Mouse (Mus musculus) 416B (cell line): ENCODE results near the gene Krr1.

Source experiments
- DNase-seq: peaks from one replicate; pipeline ENCODE4 v3.0.0; 2011; ENCODE audit warnings: low read depth

The Krr1 gene

DNA sequence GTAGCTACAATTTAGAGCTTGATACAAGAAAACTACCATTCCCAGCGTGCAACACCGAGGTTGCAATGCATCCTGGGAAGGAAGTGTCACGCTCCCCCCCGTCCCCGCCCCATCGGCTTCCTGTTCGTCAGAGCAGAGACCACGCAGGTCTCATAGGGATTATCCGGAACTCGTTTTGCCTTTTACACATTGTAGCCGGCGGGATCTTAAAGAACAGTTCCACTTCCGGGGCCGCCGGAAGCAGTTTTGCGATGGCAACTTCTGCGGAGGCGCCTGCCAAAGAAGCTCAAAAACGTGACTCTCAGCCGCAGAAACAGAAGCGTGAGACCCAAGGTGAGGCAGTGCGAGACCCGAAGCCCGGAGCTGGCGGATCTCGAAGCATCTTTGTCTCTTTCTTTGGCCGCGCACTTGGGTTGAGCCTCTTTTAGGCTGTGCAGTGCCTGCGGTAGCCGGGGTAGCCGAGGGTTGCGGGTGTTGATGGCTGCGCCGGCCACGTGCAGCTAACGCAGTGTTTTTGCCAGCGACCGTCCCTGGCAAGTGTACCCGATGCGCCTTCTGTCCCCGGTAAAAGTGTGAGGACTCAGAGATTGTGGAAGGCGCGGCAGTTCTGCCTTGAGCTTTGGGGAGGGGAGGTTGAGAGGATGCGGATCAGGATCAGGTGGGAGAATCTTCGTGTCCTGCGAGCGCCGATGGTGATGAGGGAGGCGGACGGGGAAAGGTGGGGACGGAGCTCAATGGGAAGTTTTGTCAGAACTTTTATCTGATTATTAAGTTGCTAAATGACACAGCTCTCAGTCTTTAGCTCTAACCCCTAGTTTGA is at the start of gene Krr1:
Gene Krr1, plus strand, starts transcription at position 123 of the 820 bp plus-strand sequence.
- DNase-seq, result peak; percentile 98

DNA sequence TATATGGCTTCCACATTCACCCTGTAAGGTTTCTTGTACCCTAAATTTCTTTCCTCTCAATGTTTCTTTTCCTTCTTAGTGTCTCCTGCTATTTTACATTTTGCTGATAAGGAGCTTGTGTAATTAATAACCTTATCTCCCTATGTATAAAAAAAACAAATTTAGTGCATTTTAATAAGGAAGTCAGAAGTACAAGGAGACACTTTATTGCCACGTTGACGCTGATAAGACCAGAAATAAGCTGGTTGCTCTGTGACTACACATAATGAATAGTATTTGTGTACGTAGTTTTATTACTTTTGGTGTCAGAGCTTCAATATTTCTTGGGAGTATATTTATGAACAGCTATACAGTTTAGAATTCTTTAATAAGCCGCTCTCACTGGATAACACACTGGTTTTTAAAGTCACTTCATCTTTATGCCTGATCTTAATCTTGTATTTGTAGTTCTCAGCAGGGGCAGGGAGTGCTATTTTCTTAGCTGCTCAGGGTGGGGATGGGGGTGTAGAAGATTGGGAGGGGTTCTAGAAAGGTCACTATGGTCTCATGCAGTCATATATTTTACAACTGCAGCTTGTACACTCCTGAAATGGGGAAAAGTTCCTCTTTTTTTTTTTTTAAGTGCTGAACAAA is 48.8 kb upstream of the Krr1 start:
- no peak for DNase-seq

DNA sequence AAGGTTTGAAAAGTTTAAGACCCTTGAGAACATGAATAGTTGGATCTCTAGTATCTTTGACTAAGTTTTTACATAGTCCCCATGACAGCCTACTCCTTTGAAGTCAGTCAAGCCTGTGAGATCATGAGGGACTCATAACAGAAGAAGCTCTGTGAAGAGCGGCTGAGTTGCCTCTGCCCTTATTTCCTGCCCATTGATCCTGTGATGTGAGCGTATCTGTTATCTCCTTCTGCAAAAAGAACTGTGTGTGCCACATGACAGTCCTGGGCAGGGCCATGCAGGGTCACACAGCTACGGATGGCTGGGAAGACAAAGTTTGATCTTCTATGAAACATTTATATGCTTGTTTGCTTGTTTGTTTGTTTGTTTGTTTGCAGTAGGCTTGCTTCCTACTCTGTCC is 48.3 kb upstream of the Krr1 start:
- DNase-seq, result no peak

- DNase-seq, result no peak
Observed at GRCm38 (mm10) chr10:111924716-111925488, 47.6 kb upstream of the Krr1 start.

- peak; percentile 79 for DNase-seq
Observed at GRCm38 (mm10) chr10:111925489-111925860, 47.0 kb upstream of the Krr1 start.

- DNase-seq, result no peak
Observed at GRCm38 (mm10) chr10:111932621-111933345, 39.7 kb upstream of the Krr1 start.

- no peak for DNase-seq
Observed at GRCm38 (mm10) chr10:111935207-111935606, 37.3 kb upstream of the Krr1 start.

- no peak for DNase-seq
Observed at GRCm38 (mm10) chr10:111936021-111936420, 36.4 kb upstream of the Krr1 start.

- DNase-seq, result no peak
Observed at GRCm38 (mm10) chr10:111936491-111937145, 35.8 kb upstream of the Krr1 start.

DNA sequence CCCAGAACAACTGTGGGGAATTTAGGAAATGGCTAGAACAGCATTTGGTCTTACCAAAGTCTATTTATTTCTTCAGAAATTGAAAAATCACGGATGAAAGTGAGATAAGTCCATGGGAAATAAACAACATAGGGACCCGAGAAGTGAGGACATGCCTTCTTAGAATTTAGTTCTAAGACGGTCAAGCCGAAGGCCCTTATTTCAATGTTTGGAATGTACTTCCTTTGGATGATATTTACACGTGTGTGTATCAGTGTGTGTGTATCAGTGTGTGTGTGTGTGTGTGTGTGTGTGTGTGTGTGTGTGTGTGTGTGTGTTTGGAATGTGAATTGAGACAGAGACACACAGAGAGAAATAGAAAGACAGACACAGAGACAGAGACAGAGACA is 35.3 kb upstream of the Krr1 start:
- no peak for DNase-seq

GRCm38 (mm10) chr10:111943026-111943425 is 29.4 kb upstream of the Krr1 start:
- DNase-seq, result no peak

- no peak for DNase-seq
Observed at GRCm38 (mm10) chr10:111945563-111945962, 26.9 kb upstream of the Krr1 start.

DNA sequence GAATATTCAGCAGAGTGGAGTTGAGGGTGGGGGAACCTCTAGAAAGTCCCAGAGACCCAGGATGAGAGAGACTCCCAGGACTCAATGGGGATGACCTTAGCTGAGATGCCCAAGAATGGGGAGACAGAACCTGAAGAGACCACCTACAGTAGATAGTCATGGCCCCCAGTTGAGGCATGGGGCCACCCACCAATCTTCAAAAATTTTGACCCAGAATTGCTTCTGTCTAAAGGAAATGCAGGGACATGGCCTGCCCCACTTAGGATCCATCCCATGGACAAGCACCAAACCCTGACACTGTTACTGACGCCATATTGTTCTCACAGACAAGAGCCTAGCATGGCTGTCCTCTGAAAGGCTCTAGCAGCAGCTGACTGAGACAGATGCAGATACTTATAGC is 24.4 kb upstream of the Krr1 start:
- no peak for DNase-seq

- no peak for DNase-seq
Observed at GRCm38 (mm10) chr10:111949008-111949407, 23.5 kb upstream of the Krr1 start.

- no peak for DNase-seq
Observed at GRCm38 (mm10) chr10:111955836-111956235, 16.6 kb upstream of the Krr1 start.

DNA sequence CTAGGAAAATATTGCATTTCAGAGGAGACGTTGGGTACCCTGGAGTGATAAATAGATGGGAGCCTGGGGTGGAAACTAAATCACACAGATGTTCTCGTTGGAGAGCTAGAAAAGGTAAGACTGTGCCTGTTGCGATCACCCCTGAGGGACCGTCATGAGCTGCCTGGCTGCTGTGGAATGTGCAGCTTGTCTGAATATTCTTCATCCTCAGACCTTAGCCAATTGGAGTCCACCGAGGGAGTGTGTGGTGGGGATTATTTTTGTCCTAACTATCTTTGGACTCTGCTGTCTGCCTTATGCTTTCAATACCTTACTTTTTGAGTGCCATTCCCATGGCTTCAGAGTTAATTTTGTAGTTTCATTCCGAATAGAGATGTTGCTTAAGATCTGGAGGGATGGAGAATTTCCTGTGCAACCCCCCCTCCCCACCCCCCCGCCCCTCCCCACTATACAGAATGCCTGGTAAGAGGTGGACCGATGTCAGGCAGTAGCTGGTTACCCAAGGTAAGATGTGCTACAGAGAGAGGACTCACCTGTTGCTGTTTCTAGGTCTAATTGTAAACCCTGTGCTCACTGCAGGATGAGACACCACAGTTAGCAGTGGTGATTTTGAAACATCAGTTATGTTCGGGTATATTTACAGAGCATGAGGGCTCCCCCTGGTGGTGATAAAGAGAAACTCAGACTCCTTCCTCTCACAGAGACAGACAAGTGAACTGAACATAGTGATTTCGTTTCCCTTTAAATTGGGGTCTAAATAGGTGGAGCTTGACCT is 15.0 kb upstream of the Krr1 start:
- peak; percentile 81 for DNase-seq

DNA sequence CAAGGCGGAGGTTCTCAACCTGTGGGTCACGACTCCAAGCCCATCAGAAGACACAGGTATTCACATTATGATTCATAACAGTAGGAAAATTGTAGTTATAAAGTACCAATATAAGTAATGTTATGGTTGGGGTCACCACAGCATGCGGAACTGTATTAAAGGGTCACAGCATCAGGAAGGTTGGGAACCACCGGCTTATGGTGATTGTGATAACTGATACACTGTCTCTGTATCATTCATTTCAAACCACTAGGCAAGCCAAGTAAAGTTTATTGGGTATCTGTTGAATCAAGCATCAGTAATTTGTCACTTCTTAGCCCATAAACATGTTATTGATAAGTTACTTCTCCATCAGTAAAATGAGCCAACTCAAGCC is 14.4 kb upstream of the Krr1 start:
- DNase-seq, result no peak

- DNase-seq, result no peak
Observed at GRCm38 (mm10) chr10:111959353-111959752, 13.1 kb upstream of the Krr1 start.

- DNase-seq, result no peak
Observed at GRCm38 (mm10) chr10:111960459-111960858, 12.0 kb upstream of the Krr1 start.

- DNase-seq, result no peak
Observed at GRCm38 (mm10) chr10:111966394-111966793, 6.1 kb upstream of the Krr1 start.

- no peak for DNase-seq
Observed at GRCm38 (mm10) chr10:111971929-111972328, 535 bp upstream of the Krr1 start.
